Mouse (Mus musculus): ENCODE results near the gene Ankrd6.

DNA sequence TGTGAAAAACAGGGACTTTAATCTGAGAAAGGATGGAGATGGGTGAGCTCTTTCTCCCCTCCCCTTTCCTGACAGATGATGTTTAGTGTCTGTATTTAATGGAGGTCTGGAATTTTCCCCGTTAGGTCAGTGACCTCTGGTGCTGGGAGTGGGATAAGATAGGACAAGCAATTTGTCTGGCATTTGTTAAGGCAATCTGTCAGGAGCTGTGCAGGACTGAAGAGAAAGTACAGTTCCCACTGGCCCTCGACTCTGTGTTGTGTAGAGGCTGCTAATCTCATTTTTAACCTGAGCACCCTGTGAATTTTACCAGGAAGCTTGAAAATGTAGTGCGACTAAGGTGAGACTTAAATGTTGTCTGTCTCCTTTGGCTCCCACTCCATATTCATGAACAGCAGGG lies 35.0 kb upstream of the Ankrd6 start:
- no peak for TF ChIP-seq CTCF (IDR thresholded peaks at IDR 0.05; ENCODE audit: low read depth, low read length)
- no peak for TF ChIP-seq TAL1 (conservative IDR thresholded peaks at IDR 0.05; ENCODE audit: low read depth, low read length)

Data from G1E (cell line).